Mouse (Mus musculus): Measurements from ENCODE around the gene Cfap65. TPM values are rescaled to one million over a fixed set of nuclear protein-coding genes. Genes with fewer than 3 reads are reported as not detected.
A peak's percentile ranks its signal among the peaks of the same experiment; 100 is the strongest.

Cfap65 gene
- not detected for total RNA-seq (2021)
- long read RNA-seq, experiment 1, result 0 reads
- long read RNA-seq, experiment 2, result 0 reads

DNA sequence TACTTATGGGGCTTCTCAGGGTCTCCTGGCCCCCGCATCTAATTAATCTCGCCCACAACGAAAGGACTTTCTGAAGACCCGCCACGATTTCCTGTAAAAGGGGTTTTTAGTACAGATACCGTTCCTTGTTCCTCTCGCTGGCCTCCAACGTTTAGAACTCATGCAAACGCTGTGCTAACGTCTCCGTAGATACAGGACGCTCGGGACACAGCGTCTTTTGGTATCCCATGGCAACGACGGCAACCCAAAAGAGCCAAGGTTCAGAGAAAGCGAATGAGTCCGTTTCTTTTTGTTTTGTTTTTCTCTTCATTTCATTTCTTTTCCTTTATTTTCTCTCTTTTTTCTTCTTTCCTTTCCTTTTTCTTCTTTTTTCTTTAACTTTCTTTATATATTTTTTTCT, at the start of gene Cfap65:
TSS of gene Cfap65 (minus strand) at position 198 of the 400 bp plus-strand sequence.
- DNase-seq, result peak; percentile 76

DNA sequence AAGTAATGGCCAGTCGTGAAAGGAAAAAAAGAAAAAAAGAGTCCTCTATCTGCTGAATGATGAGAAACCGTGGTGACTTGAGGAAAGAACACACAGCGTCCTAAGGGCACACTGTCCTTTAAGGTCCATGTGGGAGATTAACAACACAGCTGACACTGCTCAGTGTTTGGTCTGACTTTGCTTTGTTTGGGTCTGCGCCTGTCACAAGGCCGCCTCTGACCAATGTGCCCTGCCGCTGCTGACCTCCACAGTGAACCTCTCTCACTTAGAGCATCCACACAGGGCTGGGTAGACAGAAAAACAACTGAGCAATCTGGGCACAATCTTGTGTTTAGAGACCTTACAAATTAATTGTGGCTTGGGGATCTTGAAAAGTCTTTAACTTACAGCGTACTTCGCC, 41.6 kb upstream of the Cfap65 start:
- DNase-seq, result no peak

DNA sequence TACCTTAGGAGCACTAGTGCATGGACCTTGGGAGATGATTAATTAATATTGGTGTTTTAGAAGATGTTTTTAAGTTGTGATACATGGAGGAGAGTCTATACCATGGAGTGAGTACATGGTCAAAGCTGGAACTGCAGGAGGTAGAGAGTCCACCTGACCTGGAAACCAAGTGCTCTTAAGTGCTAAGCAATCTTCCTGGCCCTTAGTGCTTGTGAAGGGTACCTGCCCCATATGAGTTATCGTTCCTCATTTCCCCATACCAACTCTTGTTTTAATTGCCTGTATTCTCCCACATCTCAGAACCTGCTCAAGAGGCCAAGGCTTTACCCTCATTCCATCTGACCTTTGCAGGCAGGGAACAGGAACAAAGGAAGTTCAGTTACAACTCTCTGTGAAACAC, 40.5 kb upstream of the Cfap65 start:
- no peak for DNase-seq

DNA sequence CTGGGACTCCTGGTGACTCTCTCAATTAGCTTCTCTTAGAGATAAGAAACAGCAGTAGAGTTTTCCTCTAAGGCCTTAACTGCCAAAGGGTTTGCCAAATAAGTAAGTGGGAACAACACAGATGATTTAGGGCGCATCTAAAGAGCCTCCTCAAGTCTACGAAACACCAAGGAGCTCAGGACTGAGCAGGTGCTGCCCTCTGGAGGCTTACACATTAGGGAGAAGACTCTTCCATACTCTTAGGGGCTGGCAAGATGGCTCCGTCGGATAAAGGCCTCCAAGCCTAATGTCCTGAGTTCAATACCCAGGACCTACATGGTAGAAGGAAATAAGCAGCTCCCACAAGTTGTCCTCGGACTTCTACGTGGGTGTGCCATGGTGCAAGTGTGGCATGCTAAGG, 38.2 kb upstream of the Cfap65 start:
- no peak for DNase-seq

DNA sequence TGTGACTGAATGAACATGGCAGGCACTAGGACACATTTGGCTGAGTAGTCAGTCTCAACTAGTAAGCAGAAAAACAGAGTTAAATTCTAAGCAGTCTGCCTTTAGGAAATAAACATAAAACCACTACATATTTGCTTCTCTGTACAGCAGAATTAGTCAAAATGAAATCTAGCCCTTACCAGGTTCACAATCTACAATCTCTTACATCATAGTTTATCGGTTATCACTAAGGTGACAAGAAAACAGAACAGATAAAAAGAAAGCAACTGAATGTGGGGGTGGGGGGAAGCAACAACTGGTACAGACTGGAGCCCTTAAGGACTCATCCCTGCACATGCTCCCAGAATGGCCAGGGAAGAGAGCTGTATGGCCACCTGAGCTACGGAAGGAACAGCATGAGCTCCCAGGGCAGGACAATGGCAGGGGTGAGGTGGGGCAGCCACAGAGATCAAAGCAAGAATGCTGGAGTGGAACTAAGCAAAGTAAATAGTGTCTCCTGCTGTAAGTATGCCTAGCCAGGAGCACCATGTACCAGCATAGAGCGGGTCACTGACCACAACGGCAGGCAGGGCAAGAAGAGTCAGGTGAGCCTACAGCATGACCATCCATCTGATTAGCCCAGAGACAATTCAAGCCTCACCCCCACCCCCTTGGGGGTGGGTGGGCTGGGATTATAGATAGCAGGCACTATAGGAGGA, 36.1 kb upstream of the Cfap65 start:
- DNase-seq, result no peak

DNA sequence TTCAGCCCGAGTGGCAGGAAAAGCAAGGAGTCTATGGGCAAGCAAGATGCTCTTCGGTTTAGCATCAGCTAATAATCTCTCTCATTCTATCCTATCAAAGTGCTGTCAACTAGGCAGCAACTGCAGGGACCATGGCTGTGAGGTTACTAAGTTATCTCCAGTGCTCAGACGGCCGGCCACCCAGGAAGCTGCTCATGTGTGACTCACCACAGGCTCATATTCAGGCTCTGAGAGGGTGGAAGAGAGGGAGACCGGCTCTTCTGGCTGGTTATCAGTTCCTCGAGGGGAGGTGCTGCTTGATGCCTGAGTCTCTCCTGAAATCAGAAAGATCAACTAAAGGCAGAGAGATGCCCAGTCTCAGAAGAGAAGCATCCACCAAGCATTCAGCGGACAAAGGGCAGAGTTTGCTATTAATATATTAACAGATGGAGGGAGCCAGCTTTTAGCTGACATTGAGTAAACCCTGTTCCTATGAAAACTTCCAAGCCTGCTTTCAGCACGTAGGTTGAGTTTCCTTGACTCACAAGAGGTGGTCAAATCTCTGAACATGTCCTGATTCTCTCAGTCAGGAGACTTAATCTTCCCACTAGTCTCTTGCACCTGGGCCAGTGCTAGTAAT, 32.7 kb upstream of the Cfap65 start:
- DNase-seq, result no peak

DNA sequence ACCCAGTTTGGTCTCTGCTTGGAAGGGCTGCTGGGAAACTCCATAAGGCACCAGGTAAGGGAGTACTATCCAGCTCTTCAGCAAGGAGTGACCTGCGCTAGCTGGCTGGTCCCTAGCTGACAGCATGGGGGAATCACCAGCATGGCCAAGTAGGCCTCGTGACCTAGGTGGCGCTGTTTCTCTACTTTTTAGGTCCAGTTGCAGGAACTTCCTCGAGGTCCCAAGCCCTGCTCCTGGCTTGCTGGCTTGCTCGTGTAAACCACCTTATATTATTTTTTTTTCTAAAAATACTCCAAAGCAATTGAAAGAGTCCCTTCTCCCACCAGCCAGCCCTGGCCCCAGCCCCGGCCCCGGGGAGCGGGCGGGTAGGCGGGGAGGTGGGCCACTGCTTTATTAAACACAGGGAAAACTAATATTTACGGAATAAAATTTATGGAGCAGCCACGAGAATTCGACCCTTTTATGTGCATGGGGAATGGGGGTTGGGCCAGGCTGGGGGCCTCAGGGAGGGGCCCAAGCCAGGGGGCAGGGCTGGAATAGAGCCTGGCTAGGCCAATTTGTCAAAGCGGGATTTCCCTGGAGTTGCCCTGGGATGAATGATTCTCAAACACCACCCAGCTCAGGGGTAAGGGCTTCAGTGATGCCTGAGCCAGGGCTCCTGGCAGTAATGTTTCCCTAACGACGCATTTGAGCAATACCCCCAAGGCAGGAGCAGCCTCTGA, 29.3 kb upstream of the Cfap65 start:
- DNase-seq, result peak; percentile 89

DNA sequence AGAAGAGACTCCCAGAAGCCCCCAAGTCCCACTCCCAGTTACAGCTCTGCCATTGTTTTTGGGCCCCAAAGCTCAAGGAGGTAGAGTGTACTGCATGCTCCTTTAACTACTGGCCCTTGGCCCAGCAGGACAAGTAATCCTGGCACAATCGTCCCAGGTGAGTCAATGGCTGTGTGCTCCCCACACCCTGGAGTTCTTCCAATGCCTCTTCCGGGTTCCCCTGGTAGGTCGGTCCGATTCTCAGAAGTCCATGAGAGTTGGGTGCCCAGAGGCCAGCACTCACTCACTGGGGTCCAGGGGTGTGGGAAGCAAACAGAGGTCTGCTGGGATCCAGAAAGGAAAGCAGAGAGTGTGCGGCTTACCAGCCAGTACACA, 27.4 kb upstream of the Cfap65 start:
- DNase-seq, result no peak

DNA sequence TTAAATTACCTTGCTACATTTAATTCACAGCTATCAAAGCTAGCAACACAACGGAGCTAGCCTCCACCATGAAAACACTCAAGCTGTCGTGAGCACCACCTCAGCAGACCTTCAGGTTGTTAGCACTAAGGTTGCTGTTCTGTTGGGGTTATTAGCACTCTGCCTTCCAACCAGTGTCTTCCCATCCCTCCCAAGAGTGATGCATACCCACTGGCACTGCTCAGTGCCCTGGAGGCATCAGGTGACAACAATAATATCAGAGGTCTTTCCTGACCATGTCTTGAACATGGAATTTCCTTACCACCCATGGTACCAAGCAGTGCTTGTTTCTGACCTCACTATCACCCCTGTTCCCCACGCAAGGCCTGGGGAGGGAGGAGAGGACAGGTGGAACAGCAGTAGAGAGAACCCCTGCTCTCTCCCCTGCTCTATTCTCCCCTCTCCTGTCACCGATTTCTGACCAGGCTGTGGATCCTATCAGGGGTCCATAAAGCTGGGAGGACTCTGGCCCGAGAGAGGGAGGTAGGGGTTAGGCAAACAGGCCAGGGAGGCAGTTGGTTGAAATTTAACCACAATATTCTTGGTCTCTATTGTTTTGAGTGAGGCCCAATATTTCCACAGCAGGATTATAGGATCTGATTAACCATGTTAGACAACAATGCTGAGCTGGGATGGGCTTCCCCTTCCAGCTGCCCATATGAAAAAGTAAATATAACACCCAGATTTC, 26.9 kb upstream of the Cfap65 start:
- DNase-seq, result no peak

DNA sequence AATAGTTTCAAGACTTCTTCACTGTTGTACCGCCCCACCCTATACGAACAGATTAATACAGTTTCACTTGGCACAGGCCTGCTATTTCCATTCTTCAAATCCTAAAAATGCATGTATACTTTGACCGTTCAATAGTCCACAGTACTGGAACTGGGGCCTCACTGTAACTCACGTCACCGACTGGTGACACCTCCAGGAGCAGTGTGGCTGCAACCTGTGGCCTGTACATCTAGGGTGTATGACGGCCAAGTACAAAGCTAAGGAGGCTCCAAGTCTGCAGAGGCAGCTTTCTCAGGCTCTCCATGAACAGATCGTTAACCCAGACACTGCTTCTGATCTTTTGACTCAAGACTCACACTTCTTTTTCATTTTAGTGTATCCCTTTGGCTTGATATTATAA, 26.3 kb upstream of the Cfap65 start:
- DNase-seq, result no peak

DNA sequence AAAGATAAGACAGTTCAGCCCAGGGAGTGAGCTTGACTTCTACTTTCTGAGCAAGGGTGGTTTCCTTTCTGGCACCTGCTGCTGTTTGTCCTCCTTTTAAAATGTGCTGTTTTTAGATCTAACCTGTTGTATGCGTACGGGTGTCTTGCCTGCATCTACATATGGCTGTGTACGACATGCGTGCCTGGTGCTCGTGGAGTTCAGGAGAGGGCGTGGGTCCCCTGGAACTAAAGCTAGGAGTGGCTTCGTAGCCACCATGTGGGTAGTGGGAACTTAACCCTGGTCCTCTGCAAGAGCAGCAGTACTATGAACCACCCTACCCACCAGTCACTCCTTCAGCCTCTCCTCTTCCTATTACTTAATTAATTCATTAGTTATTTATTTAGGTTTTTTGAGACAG, 24.7 kb upstream of the Cfap65 start:
- no peak for DNase-seq

DNA sequence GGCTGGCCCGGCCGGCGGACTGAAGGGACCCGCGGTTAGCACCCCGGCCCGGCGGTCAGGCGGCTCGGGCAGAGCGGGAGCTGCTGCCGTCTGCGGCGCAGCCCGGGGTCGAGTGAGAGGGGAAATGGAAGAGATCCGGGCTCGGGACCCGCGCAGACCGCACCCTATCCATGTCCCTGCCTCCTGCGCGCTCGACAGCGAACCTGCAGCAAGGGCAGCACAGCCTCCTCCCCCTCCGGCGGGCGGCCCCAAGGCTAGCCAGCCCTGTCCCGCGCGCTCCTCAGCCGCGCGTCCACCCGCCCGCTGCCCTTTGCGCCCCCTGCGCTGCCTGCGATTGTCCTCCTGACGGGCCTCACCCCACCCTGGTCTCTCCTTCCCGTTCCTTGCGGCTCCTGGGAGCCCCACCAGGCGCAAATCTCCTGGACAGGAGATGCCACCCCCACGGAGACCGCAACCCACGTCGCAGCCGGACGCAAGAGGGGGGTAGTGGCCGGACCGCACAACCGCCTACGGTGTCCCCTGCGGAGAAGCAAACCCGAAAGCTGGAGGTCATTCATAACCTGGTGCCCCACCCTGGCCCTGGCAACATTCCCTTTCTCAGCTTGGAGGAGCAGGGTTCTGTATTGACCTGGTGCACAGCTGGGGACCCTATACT, 16.3 kb upstream of the Cfap65 start, which contains the start of gene Ihh:
TSS of gene Ihh (minus strand) at position 117 of the 655 bp plus-strand sequence.
- peak; percentile 35 for DNase-seq

DNA sequence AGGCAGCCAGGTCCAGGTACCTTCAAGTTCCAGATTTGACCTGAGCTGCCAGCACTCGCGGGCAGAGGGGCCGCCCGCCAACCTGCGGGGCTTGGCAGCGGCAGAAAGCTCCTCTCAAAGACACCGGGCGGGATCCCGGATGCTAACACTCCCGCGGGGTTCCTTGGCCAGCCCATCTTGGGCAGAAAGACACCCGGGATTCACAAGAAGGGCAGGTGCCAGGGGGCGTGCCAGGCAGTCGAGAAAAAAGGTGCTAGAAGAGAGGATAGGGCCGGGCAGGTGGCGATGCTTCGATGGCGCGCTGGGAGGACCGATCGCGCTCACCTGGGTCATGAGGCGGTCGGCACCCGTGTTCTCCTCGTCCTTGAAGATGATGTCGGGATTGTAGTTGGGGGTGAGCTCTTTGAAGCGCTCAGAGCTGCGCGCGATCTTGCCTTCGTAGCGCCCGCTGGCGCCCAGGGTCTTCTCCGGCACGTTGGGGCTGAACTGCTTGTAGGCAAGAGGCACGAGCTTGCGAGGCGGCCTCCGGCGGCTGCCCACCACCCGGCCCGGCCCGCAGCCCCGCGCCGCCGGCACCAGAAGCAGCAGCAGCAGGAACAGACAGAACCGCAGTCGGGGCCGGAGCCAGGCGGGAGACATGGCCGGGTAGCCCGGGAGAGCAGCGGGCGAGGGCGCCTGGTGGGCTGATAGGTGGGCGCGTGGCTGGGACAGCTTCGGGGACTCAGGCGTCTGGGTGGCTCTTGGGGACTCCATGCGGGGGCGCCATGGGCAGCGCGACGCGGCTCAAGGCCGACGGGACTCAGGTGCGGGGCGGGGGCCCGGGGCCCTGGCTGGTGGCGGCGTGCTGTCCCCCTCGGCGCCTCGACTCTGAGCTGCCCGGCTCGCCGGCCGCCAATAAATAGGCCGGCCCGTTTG, 15.4 kb upstream of the Cfap65 start:
- no peak for DNase-seq

DNA sequence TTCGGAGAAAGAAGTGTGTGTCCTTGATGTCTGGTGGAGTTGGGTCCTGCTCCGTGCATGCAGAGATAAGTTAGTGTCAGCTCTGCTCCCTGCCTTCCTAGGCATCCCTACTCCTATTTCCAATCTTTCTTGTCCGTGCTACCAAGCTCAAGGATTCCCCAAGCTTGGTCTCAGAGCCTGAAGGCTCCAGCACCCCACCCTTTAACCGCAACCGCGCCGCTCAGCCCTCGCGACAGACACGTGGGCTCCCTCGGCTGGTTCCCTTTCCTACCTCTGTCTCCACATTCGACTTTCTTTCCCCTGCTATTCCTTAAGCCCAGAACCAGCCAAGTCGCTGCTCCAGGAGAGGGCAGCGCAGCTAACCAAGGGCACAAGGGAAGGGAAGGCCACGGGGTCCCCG, 14.7 kb upstream of the Cfap65 start:
- DNase-seq, result no peak

DNA sequence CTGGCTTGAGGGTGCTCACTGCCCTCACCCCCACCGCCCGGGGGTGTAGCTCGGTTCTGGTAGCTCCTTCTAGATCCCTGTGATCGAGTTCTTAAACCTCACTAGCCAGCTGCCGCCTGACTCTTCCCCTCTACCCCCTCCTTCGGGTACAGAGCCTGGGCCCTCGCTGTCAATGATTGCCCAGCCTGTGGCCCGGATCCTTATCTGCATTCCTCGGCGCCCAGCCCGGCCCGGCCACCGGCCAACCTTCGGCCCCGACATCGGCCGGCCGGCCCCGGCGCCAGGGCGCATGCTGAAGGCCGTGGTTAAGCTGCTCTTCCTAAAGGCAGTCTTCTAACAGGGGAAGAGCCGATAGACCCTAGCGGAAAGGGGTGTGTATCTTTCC, 14.3 kb upstream of the Cfap65 start:
- peak; percentile 67 for DNase-seq

DNA sequence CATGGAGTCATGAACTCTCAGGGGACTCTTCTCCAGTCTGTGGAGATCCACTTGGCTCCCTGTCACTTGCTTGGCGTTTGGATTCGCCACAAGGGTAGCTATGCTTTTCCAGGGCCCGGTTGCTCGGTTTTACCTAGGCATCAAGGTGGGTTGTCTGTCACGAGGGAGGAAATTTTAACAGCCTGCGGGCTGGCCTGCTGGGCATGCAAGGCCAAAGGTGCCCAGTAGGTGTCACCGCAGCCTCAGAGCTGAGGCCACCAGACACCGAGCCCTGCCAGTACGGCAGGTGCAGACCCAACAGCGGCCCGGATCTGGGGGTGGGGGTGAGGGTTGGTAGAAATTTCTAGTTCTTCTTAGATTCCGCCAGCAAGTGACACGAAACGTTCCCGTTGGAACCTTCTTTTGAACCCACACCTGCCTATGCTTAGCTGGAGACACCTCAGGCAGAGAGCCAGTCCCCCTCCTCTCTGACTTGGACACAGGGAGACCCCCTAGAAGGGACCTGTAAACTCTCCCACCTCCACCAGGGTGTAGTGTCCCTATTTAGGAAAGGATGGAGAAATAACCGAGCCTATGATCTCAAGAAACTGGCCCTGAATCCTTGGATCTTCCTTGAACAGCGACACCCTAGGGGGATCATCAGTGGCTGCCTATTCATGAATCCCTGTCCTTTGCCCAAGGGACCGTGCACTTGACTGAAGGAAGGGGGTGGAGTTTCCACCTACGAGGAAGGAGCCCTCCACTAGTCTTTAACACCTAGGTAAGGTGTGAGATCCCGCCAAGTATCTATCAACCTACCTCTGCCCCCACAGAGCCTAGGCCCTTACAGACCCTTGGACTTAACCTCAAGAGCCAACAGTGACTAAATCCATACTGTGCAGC, 13.6 kb upstream of the Cfap65 start:
- DNase-seq, result peak; percentile 81

DNA sequence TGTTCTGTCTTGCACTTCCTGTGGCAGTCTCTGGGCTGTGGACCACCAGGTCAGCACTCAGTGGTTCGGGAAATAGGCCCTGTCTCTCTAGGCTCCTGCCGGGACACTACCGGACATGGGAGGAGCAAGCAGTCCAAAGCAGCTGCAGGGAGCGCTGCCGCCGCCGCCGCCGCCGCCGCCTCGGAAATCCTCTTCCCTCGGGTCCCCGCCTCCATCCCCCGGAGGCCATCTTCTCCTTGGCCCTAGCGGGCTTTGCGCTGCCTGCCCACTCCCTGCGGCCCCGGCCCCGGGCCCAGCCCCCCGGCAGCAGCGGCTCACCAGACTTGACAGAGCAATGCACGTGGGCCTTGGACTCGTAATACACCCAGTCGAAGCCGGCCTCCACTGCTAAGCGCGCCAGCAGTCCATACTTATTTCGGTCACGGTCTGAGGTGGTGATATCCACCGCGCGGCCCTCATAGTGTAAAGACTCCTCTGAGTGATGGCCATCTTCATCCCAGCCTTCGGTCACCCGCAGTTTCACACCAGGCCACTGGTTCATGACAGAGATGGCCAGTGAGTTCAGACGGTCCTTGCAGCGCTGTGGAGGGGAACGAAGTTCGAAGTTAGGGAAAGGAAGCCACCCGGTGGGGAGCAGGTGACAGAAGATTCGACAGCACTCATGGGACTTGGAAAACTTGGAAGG, 12.7 kb upstream of the Cfap65 start:
- peak; percentile 48 for DNase-seq

DNA sequence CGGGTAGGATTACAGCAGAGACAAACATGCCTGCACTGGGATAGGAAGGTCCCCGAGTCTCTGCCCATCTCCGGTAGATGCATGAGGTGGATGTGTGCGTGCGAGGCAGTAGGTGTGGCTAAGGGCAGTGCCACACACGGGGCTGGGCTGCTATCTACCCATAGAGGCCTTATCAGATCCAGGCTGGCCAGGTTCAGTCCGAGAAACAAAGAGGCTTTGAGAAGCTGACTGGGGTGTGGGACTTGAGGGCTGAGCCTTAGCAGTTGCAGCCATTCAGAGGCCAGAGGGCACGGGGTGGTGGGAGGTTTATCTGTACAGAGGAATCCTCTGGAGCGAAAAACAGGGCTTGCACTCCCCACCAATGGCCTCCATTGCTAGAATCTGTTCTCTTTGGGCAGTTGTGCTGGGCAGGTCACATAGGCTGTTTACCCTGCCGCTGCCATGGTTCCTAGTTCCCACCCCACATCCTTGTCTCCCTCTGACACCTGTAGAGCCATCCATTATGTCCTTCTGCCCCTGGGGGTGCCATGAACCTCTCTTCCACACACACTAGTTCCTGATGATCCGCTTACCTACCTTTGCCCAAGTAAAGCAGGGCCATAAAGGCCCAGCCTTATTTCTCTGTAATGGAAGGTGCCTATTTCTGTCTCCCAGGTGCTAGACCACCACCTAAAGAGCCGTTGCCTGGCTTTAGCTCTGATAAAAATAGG, 6.4 kb upstream of the Cfap65 start:
- DNase-seq, result no peak

DNA sequence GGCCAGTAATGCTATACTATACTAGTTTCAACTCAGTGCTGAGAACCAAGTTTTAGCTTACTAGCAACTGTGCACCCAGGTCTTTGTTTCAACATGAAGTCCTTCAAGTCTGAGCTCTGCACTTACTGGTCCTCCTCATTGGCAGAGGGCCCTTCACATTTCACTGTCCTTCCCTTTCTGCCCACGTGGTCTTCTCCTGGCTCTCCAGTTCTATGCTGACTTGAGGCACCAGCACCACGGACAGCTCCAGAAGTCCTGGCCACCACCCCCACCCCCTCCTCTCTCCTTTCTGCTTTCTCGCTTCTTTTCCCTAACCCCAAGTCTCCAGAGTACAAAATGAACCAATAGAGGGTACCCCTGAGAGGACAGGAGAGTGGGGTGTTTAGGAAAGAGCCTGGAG, 4.4 kb upstream of the Cfap65 start:
- peak; percentile 35 for DNase-seq
